Mouse (Mus musculus): ENCODE results near the gene Tmem198b. TPM values are rescaled to one million over a fixed set of nuclear protein-coding genes. Genes with fewer than 3 reads are reported as not detected.

Gene Tmem198b
- polyA plus RNA-seq, 1 experiment from 2014 or later, result 27.1 TPM

GRCm38 (mm10) chr10:128795581-128795980, 8.6 kb downstream of the Tmem198b start:
- H3K27me3 ChIP-seq, result no peaks in the 10 kb centered on the region
- no peak overlapping the region for H3K4me3 ChIP-seq
- H3K9ac ChIP-seq, result no peak overlapping the region
- WGBS, result 97% methylated on average over 3 of the region's 3 CpGs
- ATAC-seq (ENCODE audit: low FRiP score, low read depth), result no peak
- H3K4me2 ChIP-seq (replicated peaks), result no peak overlapping the region
- H3K9me3 ChIP-seq, result no peaks in the 10 kb centered on the region
- no peaks in the 10 kb centered on the region for H3K4me1 ChIP-seq
- H3K36me3 ChIP-seq, result peaks cover 33% of the 10 kb centered on the region
- no peak overlapping the region for H3K27ac ChIP-seq

- Histone ChIP-seq H3K4me2 (replicated peaks) (no peak overlapping the region), H3K4me1 (no peaks in the 10 kb centered on the region), H3K4me3 (no peak overlapping the region), H3K36me3 (peaks cover 22% of the 10 kb centered on the region), H3K27ac (no peak overlapping the region), H3K9me3 (no peaks in the 10 kb centered on the region), H3K9ac (no peak overlapping the region), H3K27me3 (no peaks in the 10 kb centered on the region)
- ATAC-seq (ENCODE audit: low FRiP score, low read depth), result no peak
- WGBS, result 89% methylated on average over 5 of the region's 5 CpGs
Observed at GRCm38 (mm10) chr10:128794391-128794790, 9.8 kb downstream of the Tmem198b start.

- H3K4me2 ChIP-seq (replicated peaks), result no peak overlapping the region
- no peaks in the 10 kb centered on the region for H3K9me3 ChIP-seq
- H3K27ac ChIP-seq, result no peak overlapping the region
- no peaks in the 10 kb centered on the region for H3K27me3 ChIP-seq
- H3K9ac ChIP-seq, result no peak overlapping the region
- no peak for ATAC-seq (ENCODE audit: low FRiP score, low read depth)
- 97% methylated on average over 1 of the region's 1 CpGs for WGBS
- no peak overlapping the region for H3K4me3 ChIP-seq
- H3K36me3 ChIP-seq, result peaks cover 11% of the 10 kb centered on the region
- no peaks in the 10 kb centered on the region for H3K4me1 ChIP-seq
Observed at GRCm38 (mm10) chr10:128793258-128793657, 10.9 kb downstream of the Tmem198b start.

- no peak overlapping the region for H3K9ac ChIP-seq
- no peak overlapping the region for H3K4me2 ChIP-seq (replicated peaks)
- no peak for ATAC-seq (ENCODE audit: low FRiP score, low read depth)
- H3K4me1 ChIP-seq, result no peaks in the 10 kb centered on the region
- no peaks in the 10 kb centered on the region for H3K27me3 ChIP-seq
- no peak overlapping the region for H3K27ac ChIP-seq
- no peak overlapping the region for H3K4me3 ChIP-seq
- no peaks in the 10 kb centered on the region for H3K9me3 ChIP-seq
- no peaks in the 10 kb centered on the region for H3K36me3 ChIP-seq
Observed at GRCm38 (mm10) chr10:128792041-128792440, 12.1 kb downstream of the Tmem198b start.

- H3K4me1 ChIP-seq, result no peaks in the 10 kb centered on the region
- ATAC-seq (ENCODE audit: low FRiP score, low read depth), result no peak
- H3K27me3 ChIP-seq, result no peaks in the 10 kb centered on the region
- no peak within 1 kb of the TSS for H3K9ac ChIP-seq
- no peak within 1 kb of the TSS for H3K27ac ChIP-seq
- H3K9me3 ChIP-seq, result no peaks in the 10 kb centered on the region
- no peaks in the 10 kb centered on the region for H3K36me3 ChIP-seq
- WGBS, result 66% methylated on average over 7 of the region's 7 CpGs
- H3K4me2 ChIP-seq (replicated peaks), result no peak within 1 kb of the TSS
- no peak within 1 kb of the TSS for H3K4me3 ChIP-seq
Observed at GRCm38 (mm10) chr10:128790398-128791124, 13.6 kb downstream of the Tmem198b start, which contains the start of gene Mmp19. Gene Mmp19 (plus strand): TSS chr10:128790910.

- WGBS, result 80% methylated on average over 1 of the region's 1 CpGs
- Histone ChIP-seq H3K4me2 (replicated peaks) (no peak overlapping the region), H3K36me3 (no peaks in the 10 kb centered on the region), H3K9ac (no peak overlapping the region), H3K9me3 (peaks cover 19% of the 10 kb centered on the region), H3K27ac (no peak overlapping the region), H3K4me1 (peaks cover 19% of the 10 kb centered on the region), H3K27me3 (no peaks in the 10 kb centered on the region), H3K4me3 (no peak overlapping the region)
- ATAC-seq (ENCODE audit: low FRiP score, low read depth), result no peak
Observed at GRCm38 (mm10) chr10:128780200-128780599, 24.0 kb downstream of the Tmem198b start.

GRCm38 (mm10) chr10:128779011-128779795, 25.0 kb downstream of the Tmem198b start:
- peak; percentile 89 for ATAC-seq (ENCODE audit: low FRiP score, low read depth)
- Histone ChIP-seq H3K4me2 (replicated peaks) (0 out of 2 replicates have a peak overlapping the region, but pooled peaks have one; percentile 19), H3K9me3 (peaks cover 13% of the 10 kb centered on the region), H3K4me1 (peaks cover 19% of the 10 kb centered on the region), H3K27me3 (no peaks in the 10 kb centered on the region), H3K36me3 (no peaks in the 10 kb centered on the region), H3K27ac (peak overlapping the region; percentile 78), H3K9ac (no peak overlapping the region), H3K4me3 (no peak overlapping the region)
- WGBS, result 20% methylated on average over 8 of the region's 8 CpGs

- peaks cover 6% of the 10 kb centered on the region; the same call in 1 of the 2 replicates for H3K9me3 ChIP-seq
- no peak overlapping the region for H3K4me2 ChIP-seq (replicated peaks)
- no peak overlapping the region for H3K4me3 ChIP-seq
- no peaks in the 10 kb centered on the region for H3K27me3 ChIP-seq
- peaks cover 19% of the 10 kb centered on the region for H3K4me1 ChIP-seq
- no peaks in the 10 kb centered on the region for H3K36me3 ChIP-seq
- peak overlapping the region; percentile 78; the same call in 1 of the 2 replicates for H3K27ac ChIP-seq
- no peak overlapping the region for H3K9ac ChIP-seq
- ATAC-seq (ENCODE audit: low FRiP score, low read depth), result no peak
- WGBS, result 91% methylated on average over 2 of the region's 2 CpGs
Observed at GRCm38 (mm10) chr10:128778441-128778840, 25.7 kb downstream of the Tmem198b start.

- no peak for ATAC-seq (ENCODE audit: low FRiP score, low read depth)
- 21% methylated on average over 5 of the region's 5 CpGs for WGBS
Observed at GRCm38 (mm10) chr10:128773685-128774084, 30.5 kb downstream of the Tmem198b start.

GRCm38 (mm10) chr10:128772895-128773294, 31.3 kb downstream of the Tmem198b start:
- no peak overlapping the region for H3K4me2 ChIP-seq (replicated peaks)
- WGBS, result 76% methylated on average over 2 of the region's 2 CpGs
- H3K4me1 ChIP-seq, result no peaks in the 10 kb centered on the region
- no peaks in the 10 kb centered on the region for H3K36me3 ChIP-seq
- no peaks in the 10 kb centered on the region for H3K9me3 ChIP-seq
- no peak overlapping the region for H3K4me3 ChIP-seq
- no peak for ATAC-seq (ENCODE audit: low FRiP score, low read depth)
- H3K9ac ChIP-seq, result no peak overlapping the region
- no peaks in the 10 kb centered on the region for H3K27me3 ChIP-seq
- H3K27ac ChIP-seq, result no peak overlapping the region

More at GRCm38 (mm10) chr10:128773685-128774084, 30.5 kb downstream of the Tmem198b start:
- Histone ChIP-seq H3K4me3 (no peak overlapping the region), H3K36me3 (no peaks in the 10 kb centered on the region), H3K4me2 (replicated peaks) (no peak overlapping the region), H3K27me3 (no peaks in the 10 kb centered on the region), H3K4me1 (peaks cover 3% of the 10 kb centered on the region), H3K27ac (no peak overlapping the region), H3K9me3 (no peaks in the 10 kb centered on the region), H3K9ac (no peak overlapping the region)
